Mouse (Mus musculus): Measurements from ENCODE around the gene Tspan4. TPM values are rescaled to one million over a fixed set of nuclear protein-coding genes. Genes with fewer than 3 reads are reported as not detected.
A peak's percentile ranks its signal among the peaks of the same experiment; 100 is the strongest.

The Tspan4 gene
- 29.7 and 34.0 TPM in 2 replicates for polyA plus RNA-seq (2014; fragmentation: Nextera tagmentation; extraction: Ambion mirVana)

DNA sequence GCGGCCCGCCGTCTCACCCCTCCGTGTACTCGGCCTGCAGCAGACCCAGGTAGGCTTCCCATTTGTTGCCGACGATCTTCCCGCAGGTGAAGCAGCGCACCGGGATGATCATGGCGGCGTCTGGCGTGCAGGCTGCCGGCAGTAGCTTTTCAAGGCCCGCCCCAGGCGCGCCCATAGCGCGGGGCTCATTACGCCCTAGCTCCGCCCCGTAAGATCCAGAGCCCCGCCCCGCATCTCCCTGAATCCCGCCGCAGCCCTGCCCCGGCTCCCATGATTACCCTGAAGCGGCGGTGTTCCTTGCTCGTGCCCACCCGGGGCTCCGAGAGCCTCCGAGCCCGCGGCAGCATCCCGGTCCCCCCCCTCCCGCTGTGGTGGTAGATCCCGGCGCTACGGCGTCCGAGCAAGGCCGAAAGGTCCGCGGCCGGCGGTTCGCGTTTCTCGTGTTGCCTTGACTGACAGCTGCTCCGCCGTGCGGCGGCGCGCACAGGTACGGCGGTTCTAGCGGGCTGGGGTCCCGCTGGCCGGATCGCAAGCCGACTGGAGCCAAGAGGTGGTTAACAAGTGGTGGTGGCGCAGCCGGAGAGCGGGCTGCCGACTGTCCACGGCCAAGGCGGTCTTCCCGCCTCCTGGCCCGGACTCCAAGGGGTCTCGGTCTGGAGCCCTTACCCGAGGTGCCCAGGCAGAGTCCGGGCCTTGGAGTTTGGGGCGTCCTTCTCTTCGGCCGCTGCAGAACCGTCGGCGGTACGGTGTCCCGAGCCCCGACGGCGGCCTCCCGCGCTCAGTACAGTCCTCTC, at the start of gene Tspan4, which contains the start of gene Polr2l:
Tspan4 (plus strand) TSS at position 230 of the 794 bp plus-strand sequence.
Polr2l (minus strand) TSS at position 122 of the 794 bp plus-strand sequence.
- Histone ChIP-seq H3K9ac (ENCODE audit: low read length) (peak within 1 kb of the TSS; percentile 91), H3K27ac (ENCODE audit: low read depth, low read length) (peak within 1 kb of the TSS; percentile 62; the same call in 1 of the 2 replicates), H3K9me3 (ENCODE audit: control insufficient read depth, low read length) (no peaks in the 10 kb centered on the region), H3K4me2 (ENCODE audit: low read depth, low read length, severe bottlenecking) (peak within 1 kb of the TSS; percentile 94), H3K27me3 (ENCODE audit: control insufficient read depth, insufficient read depth, low read length) (peaks cover 12% of the 10 kb centered on the region), H3K4me1 (replicated peaks; ENCODE audit: control insufficient read depth, insufficient read depth, low read length) (peaks cover 16% of the 10 kb centered on the region), H3K36me3 (ENCODE audit: control insufficient read depth, insufficient read depth, low read length) (peaks cover 3% of the 10 kb centered on the region), H3K4me3 (ENCODE audit: low read depth, low read length) (peak within 1 kb of the TSS; percentile 78)
- DNase-seq (ENCODE audit: low spot score), result peak; percentile 91
- WGBS, result under 1% methylated on average over 84 of the region's 87 CpGs
- peak; percentile 85 for ATAC-seq (replicated peaks; ENCODE audit: low FRiP score)

DNA sequence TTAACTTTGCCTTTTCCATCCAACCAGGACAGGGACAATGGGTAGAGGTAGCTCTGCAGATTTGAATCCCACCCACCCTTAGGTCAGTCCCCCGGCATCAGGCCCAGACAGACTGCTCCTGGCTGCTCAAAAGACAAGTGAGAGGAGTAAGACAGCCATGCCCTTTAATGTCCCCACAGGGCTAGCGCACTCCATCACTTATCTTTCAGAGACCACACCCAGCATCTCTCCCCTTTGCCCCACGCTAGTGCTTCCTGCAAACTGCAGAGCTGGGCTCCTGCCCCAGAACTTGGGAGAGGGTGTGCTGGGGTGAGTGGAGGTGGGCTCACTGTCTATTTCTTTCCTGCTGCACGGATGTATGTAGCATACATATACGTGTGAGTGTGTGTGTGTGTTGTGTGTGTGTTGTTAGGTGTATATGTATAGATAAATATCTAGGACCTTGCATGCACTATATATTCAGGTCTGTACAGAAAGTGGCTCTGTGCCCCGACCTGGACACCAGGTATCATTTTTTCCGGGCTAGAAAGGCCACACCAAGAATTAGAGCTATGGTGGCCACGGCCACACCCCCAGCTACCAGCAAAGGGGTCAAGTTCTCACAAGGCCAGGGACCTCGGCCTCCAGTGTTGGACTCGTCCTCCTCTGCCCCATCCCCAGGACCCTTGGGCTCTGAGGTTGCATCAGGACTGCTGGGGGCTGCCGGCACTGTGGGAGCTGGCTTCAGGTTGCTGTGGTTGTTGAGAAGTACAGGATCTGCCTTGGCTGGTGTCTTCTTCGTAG, 47.9 kb upstream of the Tspan4 start:
- H3K4me2 ChIP-seq (ENCODE audit: low read depth, low read length, severe bottlenecking), result no peak overlapping the region
- 84% methylated on average over 12 of the region's 12 CpGs for WGBS
- ATAC-seq (replicated peaks; ENCODE audit: low FRiP score), result no peak
- no peak for DNase-seq (ENCODE audit: low spot score)
- H3K36me3 ChIP-seq (ENCODE audit: control insufficient read depth, insufficient read depth, low read length), result peaks cover 3% of the 10 kb centered on the region; the same call in 1 of the 2 replicates
- no peaks in the 10 kb centered on the region for H3K9me3 ChIP-seq (ENCODE audit: control insufficient read depth, low read length)
- peaks cover 4% of the 10 kb centered on the region; the same call in 1 of the 2 replicates for H3K4me1 ChIP-seq (replicated peaks; ENCODE audit: control insufficient read depth, insufficient read depth, low read length)
- no peaks in the 10 kb centered on the region for H3K27me3 ChIP-seq (ENCODE audit: control insufficient read depth, insufficient read depth, low read length)
- H3K27ac ChIP-seq (ENCODE audit: low read depth, low read length), result no peak overlapping the region
- no peak overlapping the region for H3K9ac ChIP-seq (ENCODE audit: low read length)
- H3K4me3 ChIP-seq (ENCODE audit: low read depth, low read length), result no peak overlapping the region

DNA sequence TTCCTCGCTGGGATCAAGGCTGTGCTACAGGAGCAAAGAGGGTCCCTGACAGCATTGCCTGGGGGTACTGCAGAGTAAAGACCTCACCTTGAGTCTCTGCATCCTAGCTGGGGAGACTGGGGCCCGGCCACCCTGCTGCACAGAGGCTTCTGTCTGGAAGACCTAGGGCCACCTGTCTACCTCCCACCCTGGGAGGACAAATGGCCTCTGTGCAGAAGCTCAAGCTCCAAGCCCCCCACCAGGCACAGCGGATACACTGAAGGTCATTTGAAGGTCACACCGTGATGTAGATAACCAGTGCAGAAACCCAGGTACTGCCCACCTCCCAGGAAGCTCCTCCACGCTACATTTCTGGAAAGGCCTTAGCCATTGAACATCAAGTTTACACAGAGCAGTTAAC, 46.3 kb upstream of the Tspan4 start:
- Histone ChIP-seq H3K9me3 (ENCODE audit: control insufficient read depth, low read length) (no peaks in the 10 kb centered on the region), H3K4me2 (ENCODE audit: low read depth, low read length, severe bottlenecking) (peak overlapping the region; percentile 64), H3K9ac (ENCODE audit: low read length) (peak overlapping the region; percentile 57), H3K4me1 (replicated peaks; ENCODE audit: control insufficient read depth, insufficient read depth, low read length) (peaks cover 4% of the 10 kb centered on the region; the same call in 1 of the 2 replicates), H3K27me3 (ENCODE audit: control insufficient read depth, insufficient read depth, low read length) (no peaks in the 10 kb centered on the region), H3K36me3 (ENCODE audit: control insufficient read depth, insufficient read depth, low read length) (peaks cover 3% of the 10 kb centered on the region; the same call in 1 of the 2 replicates), H3K27ac (ENCODE audit: low read depth, low read length) (no peak overlapping the region), H3K4me3 (ENCODE audit: low read depth, low read length) (peak overlapping the region; percentile 36)
- no peak; the same call in 1 of the 2 replicates for ATAC-seq (replicated peaks; ENCODE audit: low FRiP score)
- no peak for DNase-seq (ENCODE audit: low spot score)
- 48% methylated on average over 5 of the region's 5 CpGs for WGBS

DNA sequence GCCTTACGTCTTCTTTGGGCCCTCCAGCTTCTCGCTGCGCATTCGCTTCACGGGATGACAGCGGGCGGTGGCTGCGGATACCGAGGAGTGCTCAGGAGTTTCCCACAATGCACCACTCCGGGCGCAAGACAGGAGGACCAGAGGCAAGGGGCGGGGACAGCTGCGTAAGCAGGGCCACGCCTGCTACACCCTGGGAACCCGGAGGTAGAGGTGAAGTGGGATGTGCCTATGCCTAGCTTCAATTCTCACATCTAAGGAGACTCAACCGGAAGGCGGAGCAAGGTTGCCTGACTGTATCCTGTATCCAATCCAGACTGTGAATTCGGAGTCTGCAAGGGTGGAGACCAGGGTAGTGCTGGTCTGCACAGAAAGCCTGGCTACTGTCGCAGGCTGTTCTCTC, 45.7 kb upstream of the Tspan4 start, which contains the start of gene Cend1:
Cend1 (minus strand) TSS at position 182 of the 400 bp plus-strand sequence.
- Histone ChIP-seq H3K9me3 (ENCODE audit: control insufficient read depth, low read length) (no peaks in the 10 kb centered on the region), H3K9ac (ENCODE audit: low read length) (peak within 1 kb of the TSS; percentile 57), H3K4me3 (ENCODE audit: low read depth, low read length) (peak within 1 kb of the TSS; percentile 36), H3K27me3 (ENCODE audit: control insufficient read depth, insufficient read depth, low read length) (no peaks in the 10 kb centered on the region), H3K27ac (ENCODE audit: low read depth, low read length) (no peak within 1 kb of the TSS), H3K4me1 (replicated peaks; ENCODE audit: control insufficient read depth, insufficient read depth, low read length) (peaks cover 5% of the 10 kb centered on the region; the same call in 1 of the 2 replicates), H3K4me2 (ENCODE audit: low read depth, low read length, severe bottlenecking) (peak within 1 kb of the TSS; percentile 64), H3K36me3 (ENCODE audit: control insufficient read depth, insufficient read depth, low read length) (peaks cover 3% of the 10 kb centered on the region; the same call in 1 of the 2 replicates)
- WGBS, result 3% methylated on average over 19 of the region's 19 CpGs
- ATAC-seq (replicated peaks; ENCODE audit: low FRiP score) (peak; percentile 86), DNase-seq (ENCODE audit: low spot score) (peak; percentile 86)

DNA sequence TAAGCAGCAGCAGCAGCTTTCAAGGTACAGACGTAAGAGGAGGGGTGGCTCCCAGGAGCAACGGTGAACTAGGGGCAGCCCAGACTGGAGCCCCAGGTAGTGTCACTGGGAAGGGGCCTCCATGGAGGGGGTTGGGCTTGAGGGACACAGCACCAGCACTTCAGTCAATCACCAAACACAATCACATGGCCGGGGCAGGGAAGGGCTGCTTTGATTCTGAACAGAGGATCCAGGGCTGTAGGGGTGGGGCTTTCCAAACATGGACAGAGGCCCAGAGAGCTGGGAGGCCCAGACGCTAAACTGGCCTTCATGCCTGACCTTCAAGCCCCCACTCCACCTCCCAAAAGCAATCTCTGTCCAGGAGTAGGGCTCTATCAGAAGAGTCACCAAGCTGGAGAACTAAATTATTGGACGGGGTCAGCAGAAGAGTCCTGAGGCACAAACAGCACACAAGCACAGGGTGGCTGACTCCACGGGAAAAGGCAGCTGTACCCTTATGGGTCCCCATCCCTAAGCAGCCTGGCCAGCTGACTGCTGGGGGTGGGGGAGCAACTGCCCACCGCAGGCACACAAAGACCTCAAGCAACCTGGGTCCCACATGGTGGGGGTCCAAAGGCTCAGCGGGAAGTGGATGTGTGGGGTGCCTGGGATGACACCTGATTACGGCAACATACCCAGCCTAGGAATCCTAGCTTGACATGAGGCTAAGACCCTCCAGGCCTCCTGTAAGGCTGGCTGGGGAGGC, 45.0 kb upstream of the Tspan4 start:
- 71% methylated on average over 9 of the region's 9 CpGs for WGBS
- peak overlapping the region; percentile 64; the same call in 1 of the 2 replicates for H3K4me2 ChIP-seq (ENCODE audit: low read depth, low read length, severe bottlenecking)
- ATAC-seq (replicated peaks; ENCODE audit: low FRiP score), result no peak
- H3K4me1 ChIP-seq (replicated peaks; ENCODE audit: control insufficient read depth, insufficient read depth, low read length), result peaks cover 12% of the 10 kb centered on the region
- no peaks in the 10 kb centered on the region for H3K9me3 ChIP-seq (ENCODE audit: control insufficient read depth, low read length)
- H3K9ac ChIP-seq (ENCODE audit: low read length), result peak overlapping the region; percentile 57; the same call in 1 of the 2 replicates
- H3K27ac ChIP-seq (ENCODE audit: low read depth, low read length), result no peak overlapping the region
- H3K4me3 ChIP-seq (ENCODE audit: low read depth, low read length), result peak overlapping the region; percentile 36; the same call in 1 of the 2 replicates
- peaks cover 3% of the 10 kb centered on the region; the same call in 1 of the 2 replicates for H3K36me3 ChIP-seq (ENCODE audit: control insufficient read depth, insufficient read depth, low read length)
- DNase-seq (ENCODE audit: low spot score), result no peak
- no peaks in the 10 kb centered on the region for H3K27me3 ChIP-seq (ENCODE audit: control insufficient read depth, insufficient read depth, low read length)

DNA sequence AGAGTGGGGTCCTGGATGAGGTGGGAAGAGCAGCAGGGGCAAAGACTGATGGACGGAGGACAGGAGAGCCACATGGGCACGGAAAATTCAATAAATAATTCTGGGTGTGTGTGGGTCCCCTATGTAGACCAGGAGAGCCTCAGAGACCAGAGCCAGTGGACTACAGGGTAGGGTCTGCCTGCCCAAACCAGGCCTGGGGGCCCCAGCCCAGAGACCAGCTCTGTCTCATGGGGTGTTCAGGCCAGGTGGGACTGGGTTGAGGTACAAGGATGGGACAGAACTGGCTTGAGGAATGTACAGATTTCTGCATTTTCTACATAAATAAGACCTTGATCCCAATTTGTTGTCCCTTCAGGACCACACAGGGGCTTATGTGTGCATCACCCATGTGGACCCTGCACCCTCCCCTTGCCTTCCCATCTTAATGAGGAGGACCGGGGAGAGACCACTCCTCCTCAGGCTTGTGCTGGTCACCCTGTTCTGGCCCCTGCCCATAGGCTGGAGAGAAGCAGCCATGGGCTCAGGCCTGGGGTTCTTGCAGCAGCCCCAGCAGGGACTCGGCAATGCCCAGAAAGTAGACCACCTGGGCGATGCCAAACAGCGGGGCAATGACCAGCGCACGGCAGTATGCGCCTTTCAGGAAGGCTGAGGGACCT, 44.3 kb upstream of the Tspan4 start:
- peaks cover 3% of the 10 kb centered on the region; the same call in 1 of the 2 replicates for H3K36me3 ChIP-seq (ENCODE audit: control insufficient read depth, insufficient read depth, low read length)
- peaks cover 17% of the 10 kb centered on the region for H3K4me1 ChIP-seq (replicated peaks; ENCODE audit: control insufficient read depth, insufficient read depth, low read length)
- H3K9ac ChIP-seq (ENCODE audit: low read length), result no peak overlapping the region
- 94% methylated on average over 9 of the region's 9 CpGs for WGBS
- H3K9me3 ChIP-seq (ENCODE audit: control insufficient read depth, low read length), result no peaks in the 10 kb centered on the region
- H3K27me3 ChIP-seq (ENCODE audit: control insufficient read depth, insufficient read depth, low read length), result no peaks in the 10 kb centered on the region
- H3K4me3 ChIP-seq (ENCODE audit: low read depth, low read length), result no peak overlapping the region
- H3K4me2 ChIP-seq (ENCODE audit: low read depth, low read length, severe bottlenecking), result no peak overlapping the region
- DNase-seq (ENCODE audit: low spot score), result peak; percentile 49
- no peak for ATAC-seq (replicated peaks; ENCODE audit: low FRiP score)
- H3K27ac ChIP-seq (ENCODE audit: low read depth, low read length), result no peak overlapping the region

DNA sequence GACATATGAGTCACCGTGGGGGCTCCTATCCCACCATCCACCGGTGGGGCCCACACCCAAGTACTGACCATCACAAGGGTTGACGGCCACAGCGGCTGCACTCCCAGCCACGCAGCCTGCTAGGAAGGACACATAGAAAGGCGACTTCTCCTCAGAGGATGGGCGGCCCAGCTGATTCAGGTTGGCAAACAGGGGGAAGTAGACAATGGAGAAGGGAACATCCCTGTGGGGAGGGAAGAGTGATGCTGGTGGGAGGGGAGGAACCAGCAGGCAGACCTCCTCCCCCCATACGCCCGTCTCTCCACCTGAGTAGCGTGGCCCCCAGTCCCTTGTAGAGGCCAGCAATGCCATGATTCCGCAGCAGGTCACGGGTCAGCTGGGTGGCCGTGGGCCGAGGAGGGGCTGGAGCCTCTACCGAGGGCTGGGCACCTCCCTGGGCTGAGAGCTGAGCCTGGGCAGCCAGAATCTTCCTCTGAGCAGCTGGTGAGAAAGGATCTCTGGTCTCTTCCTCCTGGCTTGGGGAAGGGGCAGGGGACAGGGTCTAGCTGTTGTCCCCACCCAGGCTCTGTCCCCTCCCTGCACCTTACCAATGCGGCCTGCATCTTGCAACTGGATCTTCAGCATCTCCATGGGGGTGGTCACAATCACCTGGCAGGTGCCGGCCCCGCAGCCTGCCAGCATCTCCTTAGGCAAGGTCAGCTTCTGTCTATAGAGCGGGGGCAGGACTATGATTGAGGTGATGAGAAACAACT, 43.4 kb upstream of the Tspan4 start:
- Histone ChIP-seq H3K36me3 (ENCODE audit: control insufficient read depth, insufficient read depth, low read length) (peaks cover 3% of the 10 kb centered on the region; the same call in 1 of the 2 replicates), H3K9ac (ENCODE audit: low read length) (no peak overlapping the region), H3K4me1 (replicated peaks; ENCODE audit: control insufficient read depth, insufficient read depth, low read length) (peaks cover 19% of the 10 kb centered on the region), H3K4me2 (ENCODE audit: low read depth, low read length, severe bottlenecking) (no peak overlapping the region), H3K27ac (ENCODE audit: low read depth, low read length) (no peak overlapping the region), H3K4me3 (ENCODE audit: low read depth, low read length) (no peak overlapping the region), H3K9me3 (ENCODE audit: control insufficient read depth, low read length) (no peaks in the 10 kb centered on the region), H3K27me3 (ENCODE audit: control insufficient read depth, insufficient read depth, low read length) (no peaks in the 10 kb centered on the region)
- no peak for ATAC-seq (replicated peaks; ENCODE audit: low FRiP score)
- no peak for DNase-seq (ENCODE audit: low spot score)
- 91% methylated on average over 19 of the region's 19 CpGs for WGBS
